Mouse (Mus musculus) midbrain, embryonic 15.5 days (tissue): Measurements from ENCODE around the gene Tox2. TPM values are rescaled to one million over a fixed set of nuclear protein-coding genes. Genes with fewer than 3 reads are reported as not detected.

ENCODE experiments used
- ATAC-seq: fragments of 200-750 bp; cut with Nextera tagmentation; replicated peaks from 2 replicates; pipeline ENCODE4 v1.8.0; 2017; ENCODE audit warnings: moderate TSS enrichment
- H3K27ac ChIP-seq: fragments of 300-500 bp; sonication (generic); 2 replicates; pipeline ENCODE4 v1.5.1; 2015; ENCODE audit warnings: mild to moderate bottlenecking, inconsistent platforms
- H3K27me3 ChIP-seq: fragments of 300-500 bp; sonication (generic); replicated peaks from 2 replicates; pipeline ENCODE4 v1.6.1; 2015; ENCODE audit warnings: inconsistent platforms
- H3K36me3 ChIP-seq: fragments of 300-500 bp; sonication (generic); replicated peaks from 2 replicates; pipeline ENCODE4 v1.6.1; 2015; ENCODE audit warnings: inconsistent platforms
- H3K4me1 ChIP-seq: fragments of 300-500 bp; sonication (generic); 2 replicates; pipeline ENCODE4 v1.6.1; 2015; ENCODE audit warnings: inconsistent platforms
- H3K4me2 ChIP-seq: fragments of 300-500 bp; sonication (generic); 2 replicates; pipeline ENCODE4 v1.6.1; 2015; ENCODE audit warnings: inconsistent platforms, mild to moderate bottlenecking, moderate library complexity
- H3K4me3 ChIP-seq: fragments of 300-500 bp; sonication (generic); 2 replicates; pipeline ENCODE4 v1.5.1; 2015; ENCODE audit warnings: mild to moderate bottlenecking, inconsistent platforms
- H3K9ac ChIP-seq: fragments of 300-500 bp; sonication (generic); 2 replicates; pipeline ENCODE4 v1.6.1; 2015; ENCODE audit warnings: mild to moderate bottlenecking, inconsistent platforms
- H3K9me3 ChIP-seq: fragments of 300-500 bp; sonication (generic); 2 replicates; pipeline ENCODE4 v1.6.1; 2016; ENCODE audit warnings: inconsistent platforms
- WGBS: fragments of 180-500 bp; shearing (Covaris S2); methylation state at CpG from one replicate; pipeline ENCODE4 v1.1.7; 2015; ENCODE audit warnings: mixed read lengths; 5-methylcytosine and 5-hydroxymethylcytosine counted together
- polyA plus RNA-seq: library from polyadenylated mRNA; unstranded; fragments of >200 nt; fragmentation: Nextera tagmentation; extraction: Ambion mirVana; gene quantifications from 2 replicates; pipeline ENCODE4 v1.2.1, GENCODE M21; 2015

Gene Tox2
- polyA plus RNA-seq, 1 experiment from 2014 or later = 55.1 TPM

DNA sequence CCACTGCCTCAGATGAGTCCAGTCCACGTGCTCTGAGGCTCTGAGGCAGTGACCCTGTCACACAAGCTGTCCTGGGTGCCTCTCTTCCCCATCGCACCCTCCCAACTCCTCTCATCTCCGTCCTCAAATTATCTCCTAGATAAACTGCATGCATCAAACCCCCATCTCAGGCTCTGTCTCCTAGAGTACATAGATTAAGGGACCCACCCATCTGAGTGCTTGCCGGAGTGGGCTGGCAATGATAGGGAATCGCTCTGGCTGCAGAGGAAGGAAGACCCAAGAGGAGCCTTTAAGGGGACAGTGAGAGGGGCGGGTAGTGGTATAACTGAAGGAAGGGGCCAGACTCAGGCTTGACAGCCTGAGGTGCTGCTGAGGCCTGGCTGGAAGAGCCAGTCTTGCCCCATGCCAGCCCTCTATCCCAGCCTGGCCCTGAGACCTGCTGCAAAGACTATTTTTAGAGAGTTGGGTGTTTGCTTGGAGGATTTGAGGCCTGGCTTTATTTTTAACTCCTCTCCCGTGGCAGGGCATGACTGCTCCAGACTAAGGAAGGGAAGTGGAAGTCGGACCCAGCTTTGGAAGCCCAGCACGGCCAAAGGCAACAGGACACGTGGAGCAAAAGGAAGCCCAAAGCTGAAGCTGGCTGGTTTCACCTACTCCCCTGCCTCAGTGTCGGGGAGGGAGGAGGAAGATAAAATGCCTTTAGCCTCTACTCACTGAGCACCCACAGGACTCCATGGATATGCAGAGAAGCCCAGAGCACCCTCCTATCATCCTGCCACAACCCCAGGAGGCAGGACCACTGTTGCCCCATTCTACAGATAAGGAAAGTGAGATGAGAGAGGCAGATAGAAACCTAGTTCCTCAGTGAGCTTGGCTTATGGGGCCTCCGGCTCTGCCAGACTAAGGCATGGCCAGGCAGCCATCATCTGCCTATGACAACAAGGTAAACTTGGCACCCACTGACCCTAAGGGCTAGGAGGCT, 160.3 kb downstream of the Tox2 start:
- Histone ChIP-seq H3K4me3 (no peak overlapping the region), H3K36me3 (no peaks in the 10 kb centered on the region), H3K4me1 (no peaks in the 10 kb centered on the region), H3K4me2 (no peak overlapping the region), H3K9ac (no peak overlapping the region), H3K27ac (no peak overlapping the region), H3K27me3 (no peaks in the 10 kb centered on the region), H3K9me3 (no peaks in the 10 kb centered on the region)
- WGBS = 73% methylated on average over 12 of the region's 12 CpGs
- ATAC-seq = no peak

- Histone ChIP-seq H3K4me1 (no peaks in the 10 kb centered on the region), H3K27me3 (no peaks in the 10 kb centered on the region), H3K27ac (no peak overlapping the region), H3K9me3 (no peaks in the 10 kb centered on the region), H3K9ac (no peak overlapping the region), H3K36me3 (no peaks in the 10 kb centered on the region), H3K4me3 (no peak overlapping the region), H3K4me2 (no peak overlapping the region)
- WGBS = 71% methylated on average over 18 of the region's 18 CpGs
- no peak for ATAC-seq
Measured at GRCm38 (mm10) chr2:163364785-163365541, 162.0 kb downstream of the Tox2 start.

- Histone ChIP-seq H3K27me3 (peaks cover 11% of the 10 kb centered on the region), H3K4me2 (no peak overlapping the region), H3K4me1 (no peaks in the 10 kb centered on the region), H3K4me3 (no peak overlapping the region), H3K27ac (no peak overlapping the region), H3K9ac (no peak overlapping the region), H3K9me3 (no peaks in the 10 kb centered on the region), H3K36me3 (no peaks in the 10 kb centered on the region)
- WGBS = 51% methylated on average over 4 of the region's 4 CpGs
- no peak for ATAC-seq
Measured at GRCm38 (mm10) chr2:163370175-163370574, 167.2 kb downstream of the Tox2 start.

DNA sequence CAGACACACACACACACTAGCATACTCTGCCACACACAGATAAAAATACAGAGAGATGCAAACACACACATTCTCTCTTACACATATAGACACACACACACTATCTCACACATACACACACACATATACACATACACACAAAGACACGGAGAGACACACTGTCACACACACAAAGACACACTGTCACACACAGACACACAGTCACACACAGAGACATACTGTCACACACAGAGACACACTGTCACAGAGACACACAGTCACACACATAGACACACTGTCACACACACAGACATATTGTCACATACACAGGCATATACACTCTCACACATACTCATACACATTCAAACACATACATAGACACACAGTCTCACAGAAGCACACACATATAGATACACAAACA, 169.7 kb downstream of the Tox2 start:
- no peaks in the 10 kb centered on the region for H3K4me1 ChIP-seq
- H3K9me3 ChIP-seq = no peaks in the 10 kb centered on the region
- peaks cover 29% of the 10 kb centered on the region for H3K27me3 ChIP-seq
- no peak overlapping the region for H3K4me2 ChIP-seq
- H3K36me3 ChIP-seq = no peaks in the 10 kb centered on the region
- 85% methylated on average over 1 of the region's 1 CpGs for WGBS
- no peak overlapping the region for H3K9ac ChIP-seq
- no peak overlapping the region for H3K27ac ChIP-seq
- no peak overlapping the region for H3K4me3 ChIP-seq
- no peak for ATAC-seq

Other genes starting within 250 kb of the Tox2 start
- 0.10 TPM in 1 of 2 replicates, not detected in the other for gene Sgk2, start 215.8 kb upstream of the Tox2 start, polyA plus RNA-seq
- 39.8 and 42.1 TPM in 2 replicates for gene Ift52, start 185.8 kb upstream of the Tox2 start, polyA plus RNA-seq
- gene Mybl2, start 148.4 kb upstream of the Tox2 start, polyA plus RNA-seq = 4.0 and 4.9 TPM in 2 replicates
- gene Gtsf1l, start 115.3 kb upstream of the Tox2 start, polyA plus RNA-seq = not detected in 2 replicates
- gene Jph2, start 194.9 kb downstream of the Tox2 start, polyA plus RNA-seq = 0.93 and 0.94 TPM in 2 replicates
- 73.1 and 78.7 TPM in 2 replicates for gene Oser1, start 221.6 kb downstream of the Tox2 start, polyA plus RNA-seq
- 145 and 146 TPM in 2 replicates for gene Gdap1l1, start 235.4 kb downstream of the Tox2 start, polyA plus RNA-seq